Mouse (Mus musculus): ENCODE results near the gene Eefsec. TPM values are rescaled to one million over a fixed set of nuclear protein-coding genes. Genes with fewer than 3 reads are reported as not detected.

Eefsec gene
- total and polyA plus RNA-seq, 3 experiments: 27.5 to 378 (median 40.7) TPM

GRCm38 (mm10) chr6:88388946-88389345 lies 57.4 kb downstream of the Eefsec start:
- no peak overlapping the region for H3K4me3 ChIP-seq (ENCODE audit: control insufficient read depth in 1 of 2, insufficient read depth in 1 of 2, low read depth in 2 of 2, low read length in 2 of 2)
- H3K9ac ChIP-seq (ENCODE audit: control insufficient read depth, low read depth, low read length, poor library complexity, severe bottlenecking): no peak overlapping the region
- TF ChIP-seq ZNF384 (IDR thresholded peaks at IDR 0.05; ENCODE audit: low read depth, low read length) (no peak), SMC3 (IDR thresholded peaks at IDR 0.05; ENCODE audit: low read depth, low read length) (no peak), NELFE (IDR thresholded peaks at IDR 0.05; ENCODE audit: low read depth, low read length) (no peak), MAX (IDR thresholded peaks at IDR 0.05; ENCODE audit: low read length) (no peak), ZMIZ1 (IDR thresholded peaks at IDR 0.05; ENCODE audit: low read depth, low read length) (no peak), CHD2 (IDR thresholded peaks at IDR 0.05; ENCODE audit: low read length) (no peak), TCF12 (IDR thresholded peaks at IDR 0.05; ENCODE audit: low read depth, low read length) (no peak), MEF2A (IDR thresholded peaks at IDR 0.05; ENCODE audit: extremely low read depth, insufficient replicate concordance, low read depth, low read length, poor library complexity, severe bottlenecking) (no peak), ZC3H11A (IDR thresholded peaks at IDR 0.05; ENCODE audit: low read depth, low read length) (no peak), JUND (IDR thresholded peaks at IDR 0.05; ENCODE audit: low read depth, low read length) (no peak), TBP (IDR thresholded peaks at IDR 0.05; ENCODE audit: low read depth, low read length) (no peak), POLR2AphosphoS5 (IDR thresholded peaks at IDR 0.05; ENCODE audit: borderline replicate concordance, low read depth, low read length) (no peak), MYC (IDR thresholded peaks at IDR 0.05; ENCODE audit: low read depth, low read length) (no peak), GABPA (IDR thresholded peaks at IDR 0.05; ENCODE audit: low read depth, low read length) (no peak), ZKSCAN1 (IDR thresholded peaks at IDR 0.05; ENCODE audit: low read depth, low read length) (no peak), ETS1 (IDR thresholded peaks at IDR 0.05; ENCODE audit: low read depth, low read length) (no peak), MYB (IDR thresholded peaks at IDR 0.05; ENCODE audit: low read depth, low read length) (no peak), POLR2A (IDR thresholded peaks at IDR 0.05; ENCODE audit: control insufficient read depth in 1 of 2, insufficient read depth in 1 of 2, low read depth in 1 of 2, low read length in 2 of 2, poor library complexity in 1 of 2) (no peak), CTCF (IDR thresholded peaks at IDR 0.05 in 2 of 3, conservative IDR thresholded peaks at IDR 0.05 in 1 of 3; ENCODE audit: control insufficient read depth in 1 of 3, insufficient read depth in 1 of 3, low read depth in 2 of 3, low read length in 3 of 3, poor library complexity in 1 of 3, severe bottlenecking in 1 of 3) (no peak)
- H3K4me1 ChIP-seq (ENCODE audit: control insufficient read depth in 1 of 2, insufficient read depth in 2 of 2, low read length in 2 of 2): no peaks in the 10 kb centered on the region
- no peaks in the 10 kb centered on the region for H3K79me2 ChIP-seq (ENCODE audit: control insufficient read depth, insufficient read depth, low read length, poor library complexity)
- H3K27ac ChIP-seq (ENCODE audit: control insufficient read depth, low read depth, low read length): no peak overlapping the region
- H3K36me3 ChIP-seq (ENCODE audit: control insufficient read depth in 1 of 2, insufficient read depth in 2 of 2, low read length in 2 of 2): no peaks in the 10 kb centered on the region
- DNase-seq (ENCODE audit: low read depth, low spot score): no peak
- no peaks in the 10 kb centered on the region for H3K9me3 ChIP-seq (replicated peaks; ENCODE audit: insufficient read depth, low read length)
- no peaks in the 10 kb centered on the region for H3K27me3 ChIP-seq (ENCODE audit: control insufficient read depth in 1 of 2, insufficient read depth in 2 of 2, low read length in 2 of 2)

- H3K9ac ChIP-seq (ENCODE audit: control insufficient read depth, low read depth, low read length, poor library complexity, severe bottlenecking): no peak overlapping the region
- TF ChIP-seq MYB (IDR thresholded peaks at IDR 0.05; ENCODE audit: low read depth, low read length) (no peak), SIN3A (IDR thresholded peaks at IDR 0.05; ENCODE audit: low read length) (no peak), ZKSCAN1 (IDR thresholded peaks at IDR 0.05; ENCODE audit: low read depth, low read length) (no peak), TAL1 (IDR thresholded peaks at IDR 0.05; ENCODE audit: low read length) (no peak), MEF2A (IDR thresholded peaks at IDR 0.05; ENCODE audit: extremely low read depth, insufficient replicate concordance, low read depth, low read length, poor library complexity, severe bottlenecking) (no peak), HCFC1 (IDR thresholded peaks at IDR 0.05; ENCODE audit: low read depth, low read length) (no peak), RAD21 (IDR thresholded peaks at IDR 0.05; ENCODE audit: low read depth, low read length) (no peak), ZC3H11A (IDR thresholded peaks at IDR 0.05; ENCODE audit: low read depth, low read length) (no peak), ZNF384 (IDR thresholded peaks at IDR 0.05; ENCODE audit: low read depth, low read length) (no peak), ZMIZ1 (IDR thresholded peaks at IDR 0.05; ENCODE audit: low read depth, low read length) (no peak)
- no peak for DNase-seq (ENCODE audit: low read depth, low spot score)
- no peaks in the 10 kb centered on the region for H3K36me3 ChIP-seq (ENCODE audit: control insufficient read depth in 1 of 2, insufficient read depth in 2 of 2, low read length in 2 of 2)
- H3K27me3 ChIP-seq (ENCODE audit: control insufficient read depth in 1 of 2, insufficient read depth in 2 of 2, low read length in 2 of 2): no peaks in the 10 kb centered on the region
- H3K4me1 ChIP-seq (ENCODE audit: control insufficient read depth in 1 of 2, insufficient read depth in 2 of 2, low read length in 2 of 2): no peaks in the 10 kb centered on the region
- H3K79me2 ChIP-seq (ENCODE audit: control insufficient read depth, insufficient read depth, low read length, poor library complexity): no peaks in the 10 kb centered on the region
- H3K4me3 ChIP-seq (ENCODE audit: control insufficient read depth in 1 of 2, insufficient read depth in 1 of 2, low read depth in 2 of 2, low read length in 2 of 2): no peak overlapping the region
- H3K9me3 ChIP-seq (replicated peaks; ENCODE audit: insufficient read depth, low read length): no peaks in the 10 kb centered on the region
- H3K27ac ChIP-seq (ENCODE audit: control insufficient read depth, low read depth, low read length): no peak overlapping the region
These were observed 58.3 kb downstream of the Eefsec start for GRCm38 (mm10) chr6:88387836-88388724.
